Mouse (Mus musculus) embryonic facial prominence, embryonic 13.5 days (tissue): ENCODE measurements around the gene Dnttip1. TPM values are rescaled to one million over a fixed set of nuclear protein-coding genes. Genes with fewer than 3 reads are reported as not detected.

ENCODE experiments used
- ATAC-seq: fragments of 200-750 bp; cut with Nextera tagmentation; 2 replicates; pipeline ENCODE4 v1.8.0; 2017; ENCODE audit warnings: low read depth; ENCODE audit not compliant: insufficient number of reproducible peaks, insufficient read depth, low FRiP score, low TSS enrichment
- H3K27ac ChIP-seq: fragments of 300-500 bp; sonication (generic); 2 replicates; pipeline ENCODE4 v1.5.1; 2015; ENCODE audit warnings: moderate library complexity, mild to moderate bottlenecking, inconsistent platforms
- H3K27me3 ChIP-seq: fragments of 300-500 bp; sonication (generic); 2 replicates; pipeline ENCODE4 v1.6.1; 2015; ENCODE audit warnings: mild to moderate bottlenecking, inconsistent platforms
- H3K36me3 ChIP-seq: fragments of 300-500 bp; sonication (generic); 2 replicates; pipeline ENCODE4 v1.6.1; 2015; ENCODE audit warnings: mild to moderate bottlenecking, inconsistent platforms
- H3K4me1 ChIP-seq: fragments of 300-500 bp; sonication (generic); 2 replicates; pipeline ENCODE4 v1.6.1; 2015; ENCODE audit warnings: inconsistent platforms
- H3K4me2 ChIP-seq: fragments of 300-500 bp; sonication (generic); 2 replicates; pipeline ENCODE4 v1.6.1; 2015; ENCODE audit warnings: moderate library complexity, mild to moderate bottlenecking, inconsistent platforms
- H3K4me3 ChIP-seq: fragments of 300-500 bp; sonication (generic); 2 replicates; pipeline ENCODE4 v1.5.1; 2015; ENCODE audit warnings: mild to moderate bottlenecking, inconsistent platforms
- H3K9ac ChIP-seq: fragments of 300-500 bp; sonication (generic); 2 replicates; pipeline ENCODE4 v1.6.1; 2015; ENCODE audit warnings: mild to moderate bottlenecking, inconsistent platforms
- H3K9me3 ChIP-seq: fragments of 300-500 bp; sonication (generic); 2 replicates; pipeline ENCODE4 v1.6.1; 2016; ENCODE audit warnings: inconsistent platforms
- WGBS: fragments of 180-500 bp; shearing (Covaris S2); methylation state at CpG from one replicate; pipeline ENCODE4 v1.1.7; 2015; ENCODE audit warnings: mixed read lengths; 5-methylcytosine and 5-hydroxymethylcytosine counted together
- polyA plus RNA-seq: library from polyadenylated mRNA; unstranded; fragments of >200 nt; fragmentation: Nextera tagmentation; extraction: Ambion mirVana; gene quantifications from 2 replicates; pipeline ENCODE4 v1.2.1, GENCODE M21; 2015

Gene Dnttip1
- polyA plus RNA-seq, 1 experiment from 2014 or later: 79.6 TPM

- H3K4me2 ChIP-seq: no peak overlapping the region
- H3K4me3 ChIP-seq: no peak overlapping the region
- H3K4me1 ChIP-seq: no peaks in the 10 kb centered on the region
- H3K36me3 ChIP-seq: no peaks in the 10 kb centered on the region
- ATAC-seq: no peak
- no peak overlapping the region for H3K9ac ChIP-seq
- 71% methylated on average over 5 of the region's 5 CpGs for WGBS
- no peaks in the 10 kb centered on the region for H3K9me3 ChIP-seq
- H3K27me3 ChIP-seq: peaks cover 5% of the 10 kb centered on the region; the same call in 1 of the 2 replicates
- H3K27ac ChIP-seq: no peak overlapping the region
These were observed 14.1 kb upstream of the Dnttip1 start for GRCm38 (mm10) chr2:164731719-164732118.

GRCm38 (mm10) chr2:164733259-164733658, 12.5 kb upstream of the Dnttip1 start:
- H3K4me1 ChIP-seq: no peaks in the 10 kb centered on the region
- H3K4me3 ChIP-seq: no peak overlapping the region
- WGBS: 94% methylated on average over 2 of the region's 2 CpGs
- H3K27ac ChIP-seq: no peak overlapping the region
- no peaks in the 10 kb centered on the region for H3K36me3 ChIP-seq
- H3K27me3 ChIP-seq: no peaks in the 10 kb centered on the region
- no peak overlapping the region for H3K9ac ChIP-seq
- H3K4me2 ChIP-seq: no peak overlapping the region
- H3K9me3 ChIP-seq: no peaks in the 10 kb centered on the region
- no peak for ATAC-seq

- Histone ChIP-seq H3K27ac (no peak overlapping the region), H3K36me3 (no peaks in the 10 kb centered on the region), H3K4me1 (no peaks in the 10 kb centered on the region), H3K9me3 (no peaks in the 10 kb centered on the region), H3K27me3 (no peaks in the 10 kb centered on the region), H3K4me3 (no peak overlapping the region), H3K4me2 (no peak overlapping the region), H3K9ac (no peak overlapping the region)
- 79% methylated on average over 5 of the region's 5 CpGs for WGBS
- ATAC-seq: no peak
These were observed 10.9 kb upstream of the Dnttip1 start for GRCm38 (mm10) chr2:164734839-164735238.

- Histone ChIP-seq H3K27ac (no peak overlapping the region), H3K9ac (no peak overlapping the region), H3K4me2 (no peak overlapping the region), H3K9me3 (no peaks in the 10 kb centered on the region), H3K27me3 (no peaks in the 10 kb centered on the region), H3K36me3 (no peaks in the 10 kb centered on the region), H3K4me1 (no peaks in the 10 kb centered on the region), H3K4me3 (no peak overlapping the region)
- ATAC-seq: no peak
- 89% methylated on average over 5 of the region's 5 CpGs for whole genome bisulfite sequencing
These were observed 10.3 kb upstream of the Dnttip1 start for GRCm38 (mm10) chr2:164735446-164735845.

- Histone ChIP-seq H3K4me1 (no peaks in the 10 kb centered on the region), H3K4me3 (no peak overlapping the region), H3K9me3 (no peaks in the 10 kb centered on the region), H3K27ac (no peak overlapping the region), H3K4me2 (no peak overlapping the region), H3K36me3 (no peaks in the 10 kb centered on the region), H3K27me3 (no peaks in the 10 kb centered on the region), H3K9ac (no peak overlapping the region)
- no peak for ATAC-seq
- 57% methylated on average over 3 of the region's 3 CpGs for WGBS
These were observed 8.2 kb upstream of the Dnttip1 start for GRCm38 (mm10) chr2:164737377-164738090.

- Histone ChIP-seq H3K9ac (no peak overlapping the region), H3K27ac (no peak overlapping the region), H3K4me2 (no peak overlapping the region), H3K4me3 (no peak overlapping the region), H3K36me3 (no peaks in the 10 kb centered on the region), H3K4me1 (peaks cover under 1% of the 10 kb centered on the region; the same call in 1 of the 2 replicates), H3K27me3 (no peaks in the 10 kb centered on the region), H3K9me3 (no peaks in the 10 kb centered on the region)
- WGBS: 37% methylated on average over 7 of the region's 7 CpGs
- no peak for ATAC-seq
These were observed 5.9 kb upstream of the Dnttip1 start for GRCm38 (mm10) chr2:164739876-164740275.

GRCm38 (mm10) chr2:164744987-164745386, 796 bp upstream of the Dnttip1 start:
- 71% methylated on average over 13 of the region's 13 CpGs for WGBS

GRCm38 (mm10) chr2:164746693-164747092, 910 bp downstream of the Dnttip1 start:
- Histone ChIP-seq H3K27me3 (no peaks in the 10 kb centered on the region; the same call in 1 of the 2 replicates), H3K36me3 (peaks cover 38% of the 10 kb centered on the region), H3K4me2 (peak overlapping the region; percentile 83), H3K4me3 (peak overlapping the region; percentile 91), H3K27ac (no peak overlapping the region), H3K4me1 (peaks cover 18% of the 10 kb centered on the region), H3K9me3 (no peaks in the 10 kb centered on the region), H3K9ac (peak overlapping the region; percentile 96)
- ATAC-seq: no peak
- WGBS: 59% methylated on average over 8 of the region's 8 CpGs

More at GRCm38 (mm10) chr2:164744987-164745386, 796 bp upstream of the Dnttip1 start:
- H3K4me1 ChIP-seq: peaks cover 18% of the 10 kb centered on the region
- H3K36me3 ChIP-seq: peaks cover 24% of the 10 kb centered on the region
- peak overlapping the region; percentile 96 for H3K9ac ChIP-seq
- peak overlapping the region; percentile 83 for H3K4me2 ChIP-seq
- H3K27me3 ChIP-seq: no peaks in the 10 kb centered on the region; the same call in 1 of the 2 replicates
- H3K4me3 ChIP-seq: peak overlapping the region; percentile 91
- no peak overlapping the region for H3K27ac ChIP-seq
- no peaks in the 10 kb centered on the region for H3K9me3 ChIP-seq
- no peak for ATAC-seq

GRCm38 (mm10) chr2:164748191-164748590, 2.4 kb downstream of the Dnttip1 start:
- peaks cover 52% of the 10 kb centered on the region for H3K36me3 ChIP-seq
- H3K27me3 ChIP-seq: no peaks in the 10 kb centered on the region; the same call in 1 of the 2 replicates
- no peak overlapping the region for H3K27ac ChIP-seq
- 85% methylated on average over 4 of the region's 4 CpGs for WGBS
- H3K4me3 ChIP-seq: no peak overlapping the region
- no peak overlapping the region for H3K9ac ChIP-seq
- no peak for ATAC-seq
- H3K9me3 ChIP-seq: no peaks in the 10 kb centered on the region
- peaks cover 18% of the 10 kb centered on the region for H3K4me1 ChIP-seq
- no peak overlapping the region for H3K4me2 ChIP-seq

- H3K4me1 ChIP-seq: peaks cover 18% of the 10 kb centered on the region
- 94% methylated on average over 6 of the region's 6 CpGs for WGBS
- no peak overlapping the region for H3K4me2 ChIP-seq
- no peak overlapping the region for H3K9ac ChIP-seq
- H3K4me3 ChIP-seq: no peak overlapping the region
- H3K9me3 ChIP-seq: no peaks in the 10 kb centered on the region
- no peaks in the 10 kb centered on the region; the same call in 1 of the 2 replicates for H3K27me3 ChIP-seq
- peaks cover 60% of the 10 kb centered on the region for H3K36me3 ChIP-seq
- H3K27ac ChIP-seq: no peak overlapping the region
- no peak for ATAC-seq
These were observed 3.2 kb downstream of the Dnttip1 start for GRCm38 (mm10) chr2:164748991-164749390.

- Histone ChIP-seq H3K9me3 (no peaks in the 10 kb centered on the region), H3K27ac (no peak overlapping the region), H3K4me2 (no peak overlapping the region), H3K36me3 (peaks cover 93% of the 10 kb centered on the region), H3K27me3 (no peaks in the 10 kb centered on the region), H3K4me3 (no peak overlapping the region), H3K9ac (no peak overlapping the region), H3K4me1 (0 out of 2 replicates have a peak, but pooled peaks cover 1% of the 10 kb centered on the region)
- no peak for ATAC-seq
- WGBS: 92% methylated on average over 2 of the region's 2 CpGs
These were observed 6.7 kb downstream of the Dnttip1 start for GRCm38 (mm10) chr2:164752454-164752853.

- no peaks in the 10 kb centered on the region for H3K27me3 ChIP-seq
- no peaks in the 10 kb centered on the region for H3K9me3 ChIP-seq
- H3K27ac ChIP-seq: no peak overlapping the region
- H3K9ac ChIP-seq: no peak overlapping the region
- H3K4me3 ChIP-seq: no peak overlapping the region
- no peaks in the 10 kb centered on the region for H3K4me1 ChIP-seq
- H3K36me3 ChIP-seq: peaks cover 93% of the 10 kb centered on the region
- no peak for ATAC-seq
- WGBS: 86% methylated on average over 11 of the region's 11 CpGs
- H3K4me2 ChIP-seq: no peak overlapping the region
These were observed 8.3 kb downstream of the Dnttip1 start for GRCm38 (mm10) chr2:164754105-164754504.
